Mouse (Mus musculus) splenic B cell, adult 2 months (primary cell): ENCODE data around the gene Dnlz.

ENCODE experiments used
- DNase-seq: peaks from one replicate; pipeline ENCODE4 v3.0.0-alpha.2; 2011; ENCODE audit warnings: low read depth, low spot score
- H3K27me3 ChIP-seq: 2 replicates; pipeline ENCODE4 v1.6.1; 2012; ENCODE audit warnings: mild to moderate bottlenecking, low read length, moderate library complexity, mixed read lengths; ENCODE audit not compliant: control insufficient read depth, poor library complexity, insufficient read depth, severe bottlenecking
- H3K36me3 ChIP-seq: 2 replicates; pipeline ENCODE4 v1.6.1; 2012; ENCODE audit warnings: mild to moderate bottlenecking, low read length, moderate library complexity, mixed read lengths; ENCODE audit not compliant: control insufficient read depth, poor library complexity, insufficient read depth, severe bottlenecking

The Dnlz gene

GRCm38 (mm10) chr2:26364738-26365465 lies 13.0 kb upstream of the Dnlz start:
- no peak for DNase-seq
- peaks cover 4% of the 10 kb centered on the region; the same call in 1 of the 2 replicates for H3K36me3 ChIP-seq
- no peaks in the 10 kb centered on the region for H3K27me3 ChIP-seq

- Histone ChIP-seq H3K27me3 (no peaks in the 10 kb centered on the region), H3K36me3 (peaks cover 4% of the 10 kb centered on the region; the same call in 1 of the 2 replicates)
- no peak for DNase-seq
Measured at GRCm38 (mm10) chr2:26363481-26363880, 11.6 kb upstream of the Dnlz start.

DNA sequence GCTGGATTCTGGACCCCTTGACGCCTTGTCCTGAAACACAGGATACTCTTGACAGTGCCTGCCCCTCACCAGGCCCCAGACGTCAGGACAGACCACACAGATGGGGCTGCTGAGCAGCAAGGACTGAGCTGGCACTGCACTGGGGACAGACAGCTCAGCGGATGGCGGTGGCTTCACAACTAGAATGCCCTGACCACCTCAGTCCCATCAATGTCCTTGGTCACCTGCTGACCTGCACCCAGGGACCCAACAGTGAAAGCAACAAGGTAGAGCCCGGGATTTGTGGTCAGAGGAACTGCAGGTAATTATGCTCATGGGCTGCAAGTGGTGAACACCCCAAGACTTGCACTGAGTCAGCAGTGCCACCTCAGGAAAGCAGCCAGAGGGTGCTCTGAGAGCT lies 11.1 kb upstream of the Dnlz start:
- DNase-seq, result no peak
- no peaks in the 10 kb centered on the region for H3K27me3 ChIP-seq
- peaks cover 3% of the 10 kb centered on the region; the same call in 1 of the 2 replicates for H3K36me3 ChIP-seq

- Histone ChIP-seq H3K27me3 (no peaks in the 10 kb centered on the region), H3K36me3 (0 out of 2 replicates have a peak, but pooled peaks cover 2% of the 10 kb centered on the region)
- no peak for DNase-seq
Measured at GRCm38 (mm10) chr2:26360772-26361171, 8.9 kb upstream of the Dnlz start, which contains the start of gene Card9. Gene Card9, minus strand, starts transcription at chr2:26360918.

DNA sequence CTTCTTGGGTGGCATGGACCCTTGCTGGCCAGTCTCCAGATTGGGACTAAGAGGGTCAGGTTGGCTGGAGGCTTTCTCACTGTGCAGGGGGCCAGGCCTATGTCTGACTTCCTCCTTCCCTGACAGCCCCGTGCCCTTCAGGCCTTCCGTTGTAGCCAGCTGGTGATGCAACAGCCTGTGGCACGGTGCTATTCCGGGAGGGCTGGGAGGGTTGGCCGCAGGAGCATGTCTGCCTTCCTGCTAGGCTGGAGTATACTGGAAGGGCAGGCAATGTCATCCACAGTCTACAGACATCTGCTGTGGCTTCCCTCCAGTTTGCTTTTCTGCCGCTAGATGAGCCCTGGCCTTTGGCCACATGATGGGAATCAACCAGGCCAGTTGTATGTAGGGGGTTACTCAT lies 8.1 kb upstream of the Dnlz start:
- no peak for DNase-seq
- Histone ChIP-seq H3K27me3 (no peaks in the 10 kb centered on the region), H3K36me3 (no peaks in the 10 kb centered on the region)

DNA sequence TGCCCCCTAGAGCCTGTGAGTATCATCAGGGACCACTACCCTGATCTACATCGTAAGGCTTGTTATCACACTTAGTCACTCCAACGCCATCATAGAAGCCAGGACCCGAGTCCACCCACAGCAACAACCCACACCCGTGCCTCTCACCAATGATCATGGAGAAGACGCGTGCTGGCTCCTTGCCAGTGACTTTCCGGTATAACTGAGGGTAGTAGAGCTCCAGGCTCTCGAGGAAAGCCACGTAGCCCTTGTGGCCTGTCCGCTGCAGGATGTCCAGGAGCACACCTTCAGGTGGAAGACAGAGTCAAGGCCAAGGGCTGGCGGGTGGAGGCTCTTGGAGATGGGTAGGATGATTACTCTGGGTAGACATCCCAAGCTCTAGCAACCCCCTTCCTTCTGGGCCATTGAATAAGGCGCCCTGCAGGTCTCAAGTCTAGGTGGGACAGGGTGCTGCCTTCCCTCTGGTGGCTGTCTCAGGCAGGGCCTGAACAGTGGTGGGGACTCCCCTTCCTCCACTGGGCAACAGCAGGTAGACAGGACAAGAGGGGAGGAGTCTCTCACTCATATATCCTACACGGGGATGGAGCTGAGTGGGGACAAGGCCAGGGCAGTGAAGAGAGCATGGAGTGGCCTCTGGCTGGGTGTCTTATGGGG lies 6.9 kb upstream of the Dnlz start:
- Histone ChIP-seq H3K27me3 (no peaks in the 10 kb centered on the region), H3K36me3 (no peaks in the 10 kb centered on the region)
- DNase-seq, result no peak

DNA sequence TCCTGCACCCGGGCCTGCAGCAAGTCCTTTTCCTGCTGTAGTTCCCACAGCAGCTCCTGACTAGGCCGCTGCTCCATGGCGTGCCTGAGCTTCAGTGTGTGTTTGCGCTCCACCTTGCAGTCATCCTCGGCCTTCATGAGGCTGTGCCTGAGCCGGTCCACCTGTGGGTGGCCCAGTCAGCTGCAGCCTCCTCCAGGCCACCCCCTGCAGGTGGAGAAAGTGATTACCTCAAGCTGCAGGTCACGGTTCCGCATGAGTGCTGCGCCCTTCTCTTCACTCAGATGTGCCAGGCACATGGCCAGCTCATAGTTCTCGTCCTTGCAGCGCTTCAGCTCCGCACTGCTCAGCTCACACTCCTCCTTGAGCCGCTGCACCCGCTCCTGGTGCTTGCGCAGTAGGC lies 5.6 kb upstream of the Dnlz start:
- H3K27me3 ChIP-seq, result no peaks in the 10 kb centered on the region
- DNase-seq, result no peak
- H3K36me3 ChIP-seq, result no peaks in the 10 kb centered on the region

DNA sequence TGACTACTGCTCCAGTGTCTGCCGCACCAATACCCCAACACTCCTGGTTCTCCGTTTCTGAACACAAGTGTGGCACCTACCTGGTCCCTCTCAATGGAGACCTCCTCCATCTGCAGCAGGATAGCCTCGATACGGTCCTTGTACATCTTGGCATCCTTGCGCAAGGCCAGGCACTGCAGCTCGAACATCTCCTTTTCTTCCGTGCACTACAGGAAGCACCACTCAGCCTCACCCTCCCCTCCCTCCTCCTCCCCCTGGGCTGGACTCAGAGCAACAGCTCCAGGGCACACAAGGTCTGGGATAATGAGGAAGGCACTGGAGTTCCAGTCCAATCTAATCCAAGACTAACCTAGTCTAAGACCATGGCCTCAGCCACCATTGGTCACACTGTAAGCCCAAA lies 4.8 kb upstream of the Dnlz start:
- no peaks in the 10 kb centered on the region for H3K27me3 ChIP-seq
- no peaks in the 10 kb centered on the region for H3K36me3 ChIP-seq
- DNase-seq, result no peak

- Histone ChIP-seq H3K27me3 (no peaks in the 10 kb centered on the region), H3K36me3 (no peaks in the 10 kb centered on the region)
- no peak for DNase-seq
Measured at GRCm38 (mm10) chr2:26356231-26356630, 4.3 kb upstream of the Dnlz start.

DNA sequence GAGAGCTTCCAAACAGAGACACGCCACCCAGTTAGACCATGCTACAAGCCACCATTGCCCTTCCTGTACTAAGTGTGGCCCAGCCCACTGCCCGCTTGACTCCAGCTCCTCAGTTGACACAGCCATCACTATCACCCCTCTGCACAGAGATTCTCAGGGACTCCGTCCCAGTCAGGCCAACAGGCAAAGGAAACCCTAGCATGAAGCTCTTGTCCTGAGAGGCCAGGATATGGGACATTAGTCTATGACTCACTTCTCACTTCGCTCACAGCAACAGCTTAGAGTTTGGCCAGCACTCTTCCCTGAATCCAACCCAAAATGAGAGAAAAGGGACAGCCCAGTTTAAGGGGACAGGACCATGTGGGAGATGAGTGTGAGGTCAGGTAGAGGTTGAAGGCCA lies 2.5 kb upstream of the Dnlz start:
- no peak for DNase-seq
- no peaks in the 10 kb centered on the region for H3K27me3 ChIP-seq
- H3K36me3 ChIP-seq, result no peaks in the 10 kb centered on the region; the same call in 1 of the 2 replicates

- no peaks in the 10 kb centered on the region; the same call in 1 of the 2 replicates for H3K36me3 ChIP-seq
- no peak for DNase-seq
- H3K27me3 ChIP-seq, result no peaks in the 10 kb centered on the region
Measured at GRCm38 (mm10) chr2:26353066-26353980, 1.4 kb upstream of the Dnlz start.

- DNase-seq, result peak; percentile 10
- Histone ChIP-seq H3K36me3 (no peaks in the 10 kb centered on the region; the same call in 1 of the 2 replicates), H3K27me3 (no peaks in the 10 kb centered on the region)
Measured at GRCm38 (mm10) chr2:26352291-26352910, 491 bp upstream of the Dnlz start.

GRCm38 (mm10) chr2:26348241-26348640 lies 3.7 kb downstream of the Dnlz start:
- Histone ChIP-seq H3K27me3 (no peaks in the 10 kb centered on the region), H3K36me3 (peaks cover 1% of the 10 kb centered on the region)
- DNase-seq, result no peak
